Mouse (Mus musculus) neutrophil, adult 59 days (primary cell): Measurements from ENCODE around the gene Nrtn. TPM values are rescaled to one million over a fixed set of nuclear protein-coding genes. Genes with fewer than 3 reads are reported as not detected.

Experiments
- total RNA-seq, 2 experiments: library from RNA; stranded (reverse); gene quantifications; 1 replicate in 1 of 2; 2 replicates in 1 of 2; pipeline ENCODE4 v1.2.4; 2023

Nrtn gene
- total RNA-seq, result not detected

GRCm38 (mm10) chr17:56757416-56758123 lies at the start of gene Nrtn:
TSS of gene Nrtn (minus strand) at chr17:56757530.

GRCm38 (mm10) chr17:56769950-56770349 lies 12.6 kb upstream of the Nrtn start, which contains the start of gene Prr22:
TSS of gene Prr22 (plus strand) at chr17:56770250.

DNA sequence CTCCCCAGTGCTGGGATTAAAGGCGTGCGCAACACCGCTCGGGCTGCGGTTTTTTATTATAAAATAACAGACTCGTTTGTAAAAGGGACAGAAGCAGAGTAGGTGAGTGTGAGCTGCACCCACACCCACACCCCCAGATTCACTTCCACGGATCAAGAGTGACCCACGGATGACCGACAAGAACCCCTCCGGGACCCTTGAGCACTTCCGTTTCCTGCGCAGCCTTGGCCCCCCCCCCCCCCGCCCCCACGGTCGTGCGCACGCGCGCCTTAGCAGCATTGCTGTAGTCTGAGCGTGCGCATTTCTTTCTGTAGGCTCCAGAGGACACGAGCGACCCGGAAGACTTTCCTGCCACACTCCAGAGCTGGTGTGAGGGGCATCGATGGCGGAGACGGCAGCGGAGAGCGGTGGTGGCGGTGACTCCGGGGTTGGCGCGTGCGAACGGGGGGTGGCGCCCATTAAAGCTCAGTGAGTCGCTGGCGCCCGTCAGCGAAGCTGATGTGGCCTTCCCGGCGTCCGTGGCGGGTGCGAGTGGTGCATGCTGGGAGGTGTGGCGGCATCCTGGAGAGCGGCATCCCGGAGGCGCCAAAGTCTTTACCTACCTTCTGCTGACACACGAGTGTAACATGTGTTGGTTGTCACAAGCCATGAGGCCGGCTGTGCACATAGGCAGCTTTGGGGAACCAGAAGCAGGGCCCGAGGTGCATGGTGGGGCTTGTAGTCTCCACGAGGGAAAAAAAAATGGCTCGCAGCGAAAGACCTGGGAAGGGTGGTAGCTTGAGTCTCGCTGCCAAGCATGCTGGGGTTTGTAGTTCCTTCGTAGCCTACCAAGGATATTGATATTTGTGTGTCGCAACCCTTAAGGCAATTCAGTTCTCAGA lies 7.4 kb upstream of the Nrtn start, which contains the start of gene Dus3l:
Gene Dus3l, plus strand, starts transcription at position 284 of the 881 bp plus-strand sequence.

GRCm38 (mm10) chr17:56717363-56718058 lies 39.8 kb downstream of the Nrtn start, which contains the start of the genes Ndufa11 and Vmac:
TSS of gene Ndufa11 (plus strand) at chr17:56717767.
TSS of gene Vmac (minus strand) at chr17:56718022.

Other genes starting within 250 kb of the Nrtn start
- not detected for gene Znrf4, start 245.1 kb downstream of the Nrtn start, total RNA-seq
- gene Gm20219, start 203.1 kb downstream of the Nrtn start, total RNA-seq, result 1 to 10 TPM; 3.8 to 4.1 TPM
- gene Safb2, start 172.9 kb downstream of the Nrtn start, total RNA-seq, result 100 to 1,000 TPM; 246 to 264 TPM
- 100 to 1,000 TPM; 131 to 143 TPM for gene Safb, start 172.7 kb downstream of the Nrtn start, total RNA-seq
- gene 2410015M20Rik, start 147.8 kb downstream of the Nrtn start, total RNA-seq, result 10 to 100 TPM; 46.1 to 46.2 TPM
- gene Rpl36, start 144.1 kb downstream of the Nrtn start, total RNA-seq, result 100 to 1,000 TPM; 435 to 479 TPM
- 10 to 100 TPM; 19.7 to 22.8 TPM for gene Lonp1, start 130.6 kb downstream of the Nrtn start, total RNA-seq
- gene Catsperd, start 129.4 kb downstream of the Nrtn start, total RNA-seq, result 1 to 10 TPM; 1.3 to 1.7 TPM
- gene Ranbp3, start 84.2 kb downstream of the Nrtn start, total RNA-seq, result 10 to 100 TPM; 58.0 to 58.8 TPM
- 10 to 100 TPM; 60.0 to 63.3 TPM for gene Ndufa11, start 39.8 kb downstream of the Nrtn start, total RNA-seq
- 1 to 10 TPM; 1.9 to 2.4 TPM for gene Vmac, start 39.5 kb downstream of the Nrtn start, total RNA-seq
- 10 to 100 TPM; 18.1 to 24.0 TPM for gene Dus3l, start 7.2 kb upstream of the Nrtn start, total RNA-seq
- gene Prr22, start 12.7 kb upstream of the Nrtn start, total RNA-seq, result under 1 TPM in 1 of 2 experiments, not detected in 1; 0.78 TPM
- 1 to 10 TPM; 6.2 to 7.4 TPM for gene Rfx2, start 73.5 kb upstream of the Nrtn start, total RNA-seq
- not detected for gene Acsbg2, start 116.9 kb upstream of the Nrtn start, total RNA-seq
- under 1 TPM in 1 of 2 experiments, not detected in 1; 0.13 TPM for gene 1700061G19Rik, start 117.9 kb upstream of the Nrtn start, total RNA-seq
- 10 to 100 TPM; 17.7 to 18.9 TPM for gene Mllt1, start 177.9 kb upstream of the Nrtn start, total RNA-seq
- gene Acer1, start 224.6 kb upstream of the Nrtn start, total RNA-seq, result not detected
- 10 to 100 TPM in 1 of 2 experiments, 1 to 10 TPM in 1; 9.5 to 11.6 TPM for gene Clpp, start 232.8 kb upstream of the Nrtn start, total RNA-seq
- gene Alkbh7, start 239.8 kb upstream of the Nrtn start, total RNA-seq, result 10 to 100 TPM in 1 of 2 experiments, 1 to 10 TPM in 1; 5.6 to 10.1 TPM
- 1 to 10 TPM in 1 of 2 experiments, not detected in 1; 2.3 TPM for gene Pspn, start 242.5 kb upstream of the Nrtn start, total RNA-seq